Mouse (Mus musculus) embryo, embryonic 11.5 days (tissue): ENCODE results near the gene Pard3b.

Experiments
- DNase-seq: peaks from one replicate; pipeline ENCODE4 v3.0.0-alpha.2; 2012; ENCODE audit warnings: low read depth, low spot score

The Pard3b gene

GRCm38 (mm10) chr1:61638347-61639111, at the start of gene Pard3b:
Gene Pard3b, plus strand, starts transcription at chr1:61638824.
- peak; percentile 43 for DNase-seq

- DNase-seq, result no peak
Observed at GRCm38 (mm10) chr1:61616176-61616575, 22.4 kb upstream of the Pard3b start.

- DNase-seq, result no peak
Observed at GRCm38 (mm10) chr1:61620651-61621050, 18.0 kb upstream of the Pard3b start.

- DNase-seq, result no peak
Observed at GRCm38 (mm10) chr1:61629857-61630256, 8.8 kb upstream of the Pard3b start.

- no peak for DNase-seq
Observed at GRCm38 (mm10) chr1:61639114-61640093, 780 bp downstream of the Pard3b start.

GRCm38 (mm10) chr1:61641880-61642279, 3.3 kb downstream of the Pard3b start:
- no peak for DNase-seq

- no peak for DNase-seq
Observed at GRCm38 (mm10) chr1:61645062-61645461, 6.4 kb downstream of the Pard3b start.

- DNase-seq, result no peak
Observed at GRCm38 (mm10) chr1:61649964-61650363, 11.3 kb downstream of the Pard3b start.

GRCm38 (mm10) chr1:61651454-61652271, 13.0 kb downstream of the Pard3b start:
- peak; percentile 41 for DNase-seq

GRCm38 (mm10) chr1:61657760-61658159, 19.1 kb downstream of the Pard3b start:
- no peak for DNase-seq

GRCm38 (mm10) chr1:61659931-61660330, 21.3 kb downstream of the Pard3b start:
- DNase-seq, result no peak

- no peak for DNase-seq
Observed at GRCm38 (mm10) chr1:61685221-61685814, 46.7 kb downstream of the Pard3b start.

- DNase-seq, result no peak
Observed at GRCm38 (mm10) chr1:61685921-61686320, 47.3 kb downstream of the Pard3b start.

- DNase-seq, result no peak
Observed at GRCm38 (mm10) chr1:61688301-61688700, 49.7 kb downstream of the Pard3b start.

- DNase-seq, result no peak
Observed at GRCm38 (mm10) chr1:61698462-61699218, 60.0 kb downstream of the Pard3b start.

- DNase-seq, result no peak
Observed at GRCm38 (mm10) chr1:61709812-61710211, 71.2 kb downstream of the Pard3b start.

- no peak for DNase-seq
Observed at GRCm38 (mm10) chr1:61711523-61711922, 72.9 kb downstream of the Pard3b start.

GRCm38 (mm10) chr1:61729654-61730053, 91.0 kb downstream of the Pard3b start:
- DNase-seq, result no peak

GRCm38 (mm10) chr1:61736550-61736949, 97.9 kb downstream of the Pard3b start:
- no peak for DNase-seq

- DNase-seq, result no peak
Observed at GRCm38 (mm10) chr1:61742831-61743230, 104.2 kb downstream of the Pard3b start.
